Mouse (Mus musculus) embryonic facial prominence, embryonic 10.5 days (tissue): ENCODE measurements around the gene Coasy. TPM values are rescaled to one million over a fixed set of nuclear protein-coding genes. Genes with fewer than 3 reads are reported as not detected.

Source experiments
- DNase-seq: peaks from one replicate; pipeline ENCODE4 v3.0.0-alpha.2; 2017; ENCODE audit warnings: low spot score
- H3K27ac ChIP-seq: fragments of 300-500 bp; sonication (generic); replicated peaks from 2 replicates; pipeline ENCODE4 v1.5.1; 2016; ENCODE audit warnings: mild to moderate bottlenecking
- H3K27me3 ChIP-seq: fragments of 300-500 bp; sonication (generic); replicated peaks from 2 replicates; pipeline ENCODE4 v1.6.1; 2016; ENCODE audit warnings: low read depth, mild to moderate bottlenecking; ENCODE audit not compliant: poor library complexity, severe bottlenecking
- H3K36me3 ChIP-seq: fragments of 300-500 bp; sonication (generic); replicated peaks from 2 replicates; pipeline ENCODE4 v1.6.1; 2016; ENCODE audit warnings: mild to moderate bottlenecking, moderate library complexity
- H3K4me1 ChIP-seq: fragments of 300-500 bp; sonication (generic); 2 replicates; pipeline ENCODE4 v1.6.1; 2016
- H3K4me3 ChIP-seq: fragments of 300-500 bp; sonication (generic); 2 replicates; pipeline ENCODE4 v1.5.1; 2016; ENCODE audit warnings: mild to moderate bottlenecking, moderate library complexity
- H3K9me3 ChIP-seq: fragments of 300-500 bp; sonication (generic); 2 replicates; pipeline ENCODE4 v1.6.1; 2016; ENCODE audit warnings: mild to moderate bottlenecking
- WGBS: fragments of 180-500 bp; shearing (Covaris S2); methylation state at CpG from one replicate; pipeline ENCODE4 v1.1.7; 2016; 5-methylcytosine and 5-hydroxymethylcytosine counted together
- polyA plus RNA-seq: library from polyadenylated mRNA; unstranded; fragments of >200 nt; fragmentation: Nextera tagmentation; extraction: Ambion mirVana; gene quantifications from 2 replicates; pipeline ENCODE4 v1.2.1, GENCODE M21; 2016

Gene Coasy
- polyA plus RNA-seq, 1 experiment from 2014 or later: 48.7 TPM

DNA sequence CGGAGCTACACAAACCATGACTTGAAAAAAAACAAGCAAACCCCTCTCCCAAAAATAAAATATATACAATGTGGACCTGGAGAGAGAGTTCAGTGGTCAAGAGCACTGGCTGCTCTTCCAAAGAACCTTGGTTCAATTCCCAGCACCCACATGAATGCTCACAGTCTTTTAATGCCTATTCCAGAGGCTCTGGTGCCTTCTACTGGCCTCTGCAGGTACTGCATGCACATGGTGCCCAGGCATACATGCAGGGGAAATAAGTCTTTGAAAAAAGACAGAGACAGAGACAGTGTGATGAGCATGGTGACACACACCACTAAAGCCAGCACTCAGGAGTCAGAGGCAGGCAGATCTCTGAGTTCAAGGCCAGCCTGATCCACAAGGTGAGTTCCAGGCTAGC lies 28.4 kb upstream of the Coasy start:
- Histone ChIP-seq H3K9me3 (no peaks in the 10 kb centered on the region), H3K36me3 (peaks cover 84% of the 10 kb centered on the region), H3K4me1 (peaks cover 6% of the 10 kb centered on the region), H3K4me3 (no peak overlapping the region), H3K27me3 (no peaks in the 10 kb centered on the region), H3K27ac (no peak overlapping the region)
- WGBS: 91% methylated on average over 1 of the region's 1 CpGs
- no peak for DNase-seq

DNA sequence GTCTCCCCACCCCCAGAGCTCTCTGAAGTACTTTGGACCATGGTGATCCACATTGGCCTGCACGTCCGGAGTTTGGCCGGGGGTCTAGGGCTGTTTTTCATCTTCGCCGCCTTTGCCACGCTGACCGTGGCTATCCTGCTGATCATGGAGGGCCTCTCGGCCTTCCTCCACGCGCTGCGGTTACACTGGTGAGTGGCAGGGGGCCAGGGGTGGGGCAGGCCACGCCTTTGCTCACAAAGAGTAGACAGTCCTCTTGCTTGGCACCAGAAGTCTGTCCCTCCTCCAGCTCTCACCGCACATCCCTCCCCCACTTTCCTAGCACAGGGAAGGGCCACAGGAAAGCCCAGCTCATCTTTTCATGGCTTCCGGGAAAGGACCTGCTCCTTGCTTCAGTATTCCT lies 26.9 kb upstream of the Coasy start:
- Histone ChIP-seq H3K4me3 (no peak overlapping the region), H3K36me3 (peaks cover 85% of the 10 kb centered on the region), H3K4me1 (peaks cover 14% of the 10 kb centered on the region), H3K9me3 (no peaks in the 10 kb centered on the region), H3K27me3 (no peaks in the 10 kb centered on the region), H3K27ac (no peak overlapping the region)
- no peak for DNase-seq
- 89% methylated on average over 14 of the region's 14 CpGs for WGBS

DNA sequence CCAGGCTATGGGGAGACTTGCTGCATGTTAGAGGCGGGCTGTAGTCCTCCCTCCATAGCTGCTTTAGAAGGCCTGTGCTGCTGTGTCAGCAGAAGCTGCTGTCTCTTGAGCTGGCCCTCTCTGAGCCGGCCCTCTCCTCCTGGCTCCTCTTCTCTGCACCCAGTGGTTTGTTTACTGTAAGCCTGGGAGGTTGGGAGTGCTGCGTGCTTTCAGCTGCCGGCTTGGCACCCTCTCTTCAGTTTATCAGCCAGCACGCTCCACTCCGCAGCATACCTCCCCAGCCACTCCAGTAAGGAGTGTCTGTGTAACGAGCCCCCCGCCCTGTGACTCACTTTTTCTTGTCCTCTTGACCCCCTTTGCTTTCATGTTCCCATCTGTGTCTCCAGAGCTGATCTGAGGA lies 25.5 kb upstream of the Coasy start:
- Histone ChIP-seq H3K4me1 (peaks cover 18% of the 10 kb centered on the region), H3K27ac (no peak overlapping the region; the same call in 1 of the 2 replicates), H3K27me3 (no peaks in the 10 kb centered on the region), H3K9me3 (no peaks in the 10 kb centered on the region), H3K4me3 (no peak overlapping the region), H3K36me3 (peaks cover 82% of the 10 kb centered on the region)
- 57% methylated on average over 8 of the region's 8 CpGs for WGBS
- DNase-seq: no peak

DNA sequence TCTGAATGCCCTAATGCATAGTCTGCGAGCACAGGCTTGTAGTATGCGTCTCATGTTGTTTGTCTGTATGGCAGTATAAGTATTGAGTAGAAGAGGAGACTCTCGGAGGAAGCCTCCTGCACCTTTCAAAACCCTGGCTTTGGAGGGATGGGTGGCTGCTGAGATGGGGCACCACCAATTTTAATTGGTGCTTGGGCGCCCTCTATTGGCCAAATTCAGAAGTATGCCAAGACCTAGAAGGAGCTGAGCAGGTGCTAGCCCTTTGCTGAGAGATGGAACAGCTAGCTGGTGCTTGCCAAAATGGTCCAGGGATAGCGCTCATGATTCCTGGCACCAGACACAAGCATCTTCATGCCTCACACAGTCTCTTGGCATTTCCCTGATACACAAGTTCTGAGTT lies 24.5 kb upstream of the Coasy start:
- 28% methylated on average over 5 of the region's 5 CpGs for WGBS
- peaks cover 86% of the 10 kb centered on the region for H3K36me3 ChIP-seq
- peaks cover 27% of the 10 kb centered on the region for H3K4me1 ChIP-seq
- no peaks in the 10 kb centered on the region for H3K9me3 ChIP-seq
- H3K27ac ChIP-seq: no peak overlapping the region
- no peak overlapping the region for H3K4me3 ChIP-seq
- no peaks in the 10 kb centered on the region for H3K27me3 ChIP-seq
- peak; percentile 79 for DNase-seq

DNA sequence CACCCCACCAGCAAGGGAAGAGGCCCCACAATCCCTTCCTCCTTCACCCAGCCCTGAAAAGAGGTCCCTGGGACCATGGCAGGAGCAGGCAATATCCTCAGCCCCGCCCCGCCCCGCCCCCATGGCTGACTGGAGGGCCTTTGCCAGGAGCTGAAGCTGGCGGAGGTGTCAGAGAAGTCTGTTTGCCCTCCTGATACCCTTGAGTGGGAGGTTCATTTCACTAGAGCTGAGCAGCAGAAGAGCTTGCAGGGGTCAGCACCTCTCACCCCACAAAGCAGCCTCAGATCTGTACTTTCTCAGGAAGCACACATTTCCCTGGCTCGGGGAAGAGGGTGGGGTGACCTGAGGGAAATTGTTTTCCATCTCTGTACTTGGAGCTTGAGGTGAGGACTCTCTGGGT lies 23.6 kb upstream of the Coasy start:
- no peaks in the 10 kb centered on the region for H3K9me3 ChIP-seq
- no peak overlapping the region for H3K27ac ChIP-seq
- peaks cover 85% of the 10 kb centered on the region for H3K36me3 ChIP-seq
- no peak for DNase-seq
- peaks cover 36% of the 10 kb centered on the region for H3K4me1 ChIP-seq
- WGBS: 74% methylated on average over 5 of the region's 5 CpGs
- H3K4me3 ChIP-seq: no peak overlapping the region
- H3K27me3 ChIP-seq: no peaks in the 10 kb centered on the region

DNA sequence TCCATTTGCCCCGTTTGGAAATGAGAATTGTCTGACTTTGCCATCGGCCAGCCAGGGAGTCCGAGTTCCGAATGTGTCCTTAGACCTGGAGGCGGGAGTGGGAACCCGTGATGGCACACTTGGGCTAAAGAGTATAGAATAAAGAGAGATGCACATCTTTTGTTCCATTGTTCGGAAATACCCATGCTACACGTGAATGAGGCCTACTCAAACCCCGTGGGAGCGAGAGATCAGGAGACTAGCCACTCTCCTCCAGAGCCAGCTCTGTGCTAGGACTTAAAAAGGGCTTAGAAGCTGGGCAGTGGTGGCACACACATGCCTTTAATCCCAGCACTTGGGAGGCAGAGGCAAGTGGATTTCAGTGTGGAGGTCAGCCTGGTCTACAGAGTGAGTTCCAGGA lies 22.9 kb upstream of the Coasy start:
- 85% methylated on average over 10 of the region's 10 CpGs for WGBS
- no peaks in the 10 kb centered on the region for H3K9me3 ChIP-seq
- peaks cover 43% of the 10 kb centered on the region for H3K4me1 ChIP-seq
- H3K27ac ChIP-seq: peak overlapping the region; percentile 51; the same call in 1 of the 2 replicates
- no peak for DNase-seq
- H3K4me3 ChIP-seq: no peak overlapping the region
- no peaks in the 10 kb centered on the region for H3K27me3 ChIP-seq
- H3K36me3 ChIP-seq: peaks cover 78% of the 10 kb centered on the region

DNA sequence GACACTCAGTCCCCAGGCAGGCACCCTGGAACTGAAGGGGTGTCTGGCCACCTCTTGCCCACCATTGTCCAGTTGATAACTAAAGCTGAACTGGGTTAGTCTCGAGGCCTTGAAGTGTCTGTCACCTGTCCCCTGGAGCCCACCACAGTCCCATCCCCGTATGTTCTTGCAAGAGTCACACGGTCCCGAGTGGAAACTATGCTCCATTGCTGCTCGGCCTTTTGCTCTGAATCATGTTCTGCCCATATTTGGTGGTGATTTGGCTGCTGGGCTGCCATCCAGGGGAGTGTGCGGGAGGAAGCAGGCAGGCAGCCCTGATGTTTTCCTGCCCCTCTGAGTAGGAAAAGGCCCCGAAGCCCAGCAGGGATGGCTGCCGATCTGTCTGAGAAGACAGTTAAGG lies 22.2 kb upstream of the Coasy start:
- 0 out of 2 replicates have a peak overlapping the region, but pooled peaks have one; percentile 3 for H3K4me3 ChIP-seq
- H3K9me3 ChIP-seq: no peaks in the 10 kb centered on the region
- no peaks in the 10 kb centered on the region for H3K27me3 ChIP-seq
- 78% methylated on average over 8 of the region's 8 CpGs for WGBS
- no peak for DNase-seq
- H3K4me1 ChIP-seq: peaks cover 43% of the 10 kb centered on the region
- H3K36me3 ChIP-seq: peaks cover 75% of the 10 kb centered on the region
- peak overlapping the region; percentile 51 for H3K27ac ChIP-seq

DNA sequence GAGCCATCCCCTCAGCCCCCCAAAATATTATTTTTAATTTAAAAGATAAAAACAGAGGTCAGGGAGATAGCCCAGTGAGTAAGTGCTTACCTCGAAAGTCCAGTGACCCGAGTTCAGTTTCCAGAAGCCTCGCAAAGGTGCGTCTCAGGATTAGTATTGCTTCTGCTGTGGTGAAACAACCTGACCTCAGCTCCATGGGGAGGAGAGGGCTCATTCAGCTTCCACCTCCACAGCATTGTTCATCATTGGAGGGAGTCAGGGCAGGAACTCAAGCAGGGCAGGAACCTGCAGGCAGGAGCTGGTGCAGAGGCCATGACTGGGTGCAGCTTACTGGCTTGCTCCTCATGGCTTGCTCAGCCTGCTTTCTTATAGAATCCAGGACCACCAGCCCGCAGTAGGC lies 21.3 kb upstream of the Coasy start:
- H3K9me3 ChIP-seq: no peaks in the 10 kb centered on the region
- 84% methylated on average over 5 of the region's 5 CpGs for whole genome bisulfite sequencing
- H3K4me1 ChIP-seq: peaks cover 43% of the 10 kb centered on the region
- peaks cover 65% of the 10 kb centered on the region for H3K36me3 ChIP-seq
- no peak overlapping the region for H3K4me3 ChIP-seq
- DNase-seq: no peak
- H3K27me3 ChIP-seq: no peaks in the 10 kb centered on the region
- no peak overlapping the region; the same call in 1 of the 2 replicates for H3K27ac ChIP-seq

DNA sequence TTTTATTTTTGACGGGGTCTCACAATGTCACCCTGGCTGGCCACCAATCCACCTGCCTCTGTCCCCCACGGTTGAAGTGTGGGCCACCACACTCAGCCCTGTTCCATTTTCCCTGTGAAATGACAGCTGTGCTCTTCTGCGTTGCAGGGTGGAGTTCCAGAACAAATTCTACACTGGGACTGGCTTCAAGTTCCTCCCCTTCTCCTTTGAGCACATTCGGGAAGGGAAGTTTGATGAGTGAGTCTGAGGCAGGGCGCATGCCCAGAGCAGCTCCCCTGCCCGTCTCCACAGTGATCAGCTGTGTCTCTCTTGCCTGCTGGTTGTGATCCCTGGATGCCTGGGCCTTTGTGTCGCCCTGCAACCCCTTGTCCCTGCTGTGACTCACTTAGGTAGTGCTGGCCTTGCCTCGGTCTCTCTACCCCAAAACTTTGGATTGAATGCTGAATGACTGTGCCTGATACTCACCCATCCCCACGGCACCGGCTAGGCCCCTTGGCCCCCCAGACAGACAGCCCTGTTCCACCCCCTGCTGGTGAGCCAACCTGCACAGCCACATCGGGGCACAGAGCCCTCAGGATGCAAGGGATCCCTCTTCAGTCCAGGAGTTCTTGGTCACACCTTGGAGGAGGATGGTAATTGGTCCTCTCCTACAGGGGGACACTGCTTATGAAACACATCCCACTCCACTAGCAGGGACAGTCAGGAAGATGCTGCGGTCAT lies 20.0 kb upstream of the Coasy start:
- 76% methylated on average over 12 of the region's 12 CpGs for WGBS
- peaks cover 51% of the 10 kb centered on the region for H3K4me1 ChIP-seq
- H3K4me3 ChIP-seq: no peak overlapping the region
- H3K36me3 ChIP-seq: peaks cover 53% of the 10 kb centered on the region
- H3K27me3 ChIP-seq: no peaks in the 10 kb centered on the region
- peak overlapping the region; percentile 77; the same call in 1 of the 2 replicates for H3K27ac ChIP-seq
- no peak for DNase-seq
- no peaks in the 10 kb centered on the region for H3K9me3 ChIP-seq

DNA sequence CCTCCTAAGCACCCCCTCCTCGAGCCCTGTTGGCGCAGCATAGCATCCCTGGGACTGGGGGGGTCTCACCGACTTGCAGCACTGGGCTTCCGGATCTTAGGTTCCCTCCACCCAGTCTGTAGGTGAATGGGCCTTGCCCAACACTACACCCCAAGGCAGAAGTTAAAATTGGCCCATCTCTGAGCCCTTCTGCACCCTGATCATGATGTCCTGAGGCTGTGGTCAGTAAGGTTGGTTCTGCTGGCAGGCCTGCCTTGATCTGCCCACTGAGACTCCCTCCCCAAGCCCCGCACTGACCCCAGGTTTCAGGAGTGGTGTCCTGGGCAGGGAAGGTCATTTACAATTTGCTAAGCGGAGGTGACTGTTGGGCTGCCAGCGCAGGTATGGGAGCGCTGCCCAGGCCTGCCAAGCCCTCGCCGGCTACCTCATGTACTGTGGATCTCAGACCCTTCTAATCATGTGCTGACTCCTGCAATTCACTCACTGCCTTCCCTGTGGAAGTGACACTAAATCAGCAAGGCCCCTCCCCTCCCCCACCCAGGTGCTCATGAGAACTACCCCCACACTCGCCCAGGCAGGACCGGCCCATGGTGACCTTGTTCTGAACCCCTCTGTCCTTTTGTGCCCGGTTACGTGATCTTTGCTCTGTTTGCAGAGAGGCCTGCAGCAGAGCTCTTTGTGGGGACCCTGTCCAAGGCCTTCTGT lies 19.2 kb upstream of the Coasy start:
- H3K9me3 ChIP-seq: no peaks in the 10 kb centered on the region
- peaks cover 49% of the 10 kb centered on the region for H3K36me3 ChIP-seq
- H3K27me3 ChIP-seq: peaks cover 6% of the 10 kb centered on the region
- WGBS: 76% methylated on average over 14 of the region's 14 CpGs
- DNase-seq: peak; percentile 36
- peak overlapping the region; percentile 77 for H3K27ac ChIP-seq
- H3K4me3 ChIP-seq: peak overlapping the region; percentile 16
- peaks cover 51% of the 10 kb centered on the region for H3K4me1 ChIP-seq

DNA sequence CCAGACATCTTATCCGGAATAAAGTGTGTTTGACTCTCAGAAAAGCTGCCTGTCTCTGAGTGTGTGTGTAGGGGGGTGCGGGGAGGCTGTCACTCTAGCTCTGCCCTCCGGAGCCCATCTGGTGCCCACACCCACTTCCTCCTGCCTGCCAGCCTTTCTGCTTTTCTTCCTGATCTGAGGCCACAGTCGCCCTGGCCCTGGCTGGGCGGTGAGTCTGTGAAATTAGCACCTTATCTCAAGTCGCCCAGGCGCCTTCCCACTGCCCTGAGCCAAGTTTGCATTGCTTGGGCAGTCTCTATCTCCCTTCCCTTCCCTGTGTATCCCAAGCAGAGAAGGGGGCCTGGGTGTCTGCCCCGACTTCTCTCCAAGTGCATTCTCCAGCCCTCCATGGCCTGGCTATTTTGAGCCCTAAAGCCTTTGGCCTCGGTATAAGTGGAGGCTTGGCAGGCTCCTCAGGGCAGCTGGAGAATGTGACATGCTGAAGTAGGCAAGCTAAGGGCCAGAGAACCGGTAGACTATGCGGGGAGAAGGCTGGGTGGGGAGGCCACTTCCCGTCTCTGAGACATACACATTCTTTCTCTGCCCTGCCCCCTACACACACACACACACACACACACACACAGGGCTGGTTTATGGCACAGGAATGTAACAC lies 18.6 kb upstream of the Coasy start:
- Histone ChIP-seq H3K4me3 (peak overlapping the region; percentile 16), H3K36me3 (peaks cover 46% of the 10 kb centered on the region)
- DNase-seq: peak; percentile 44

DNA sequence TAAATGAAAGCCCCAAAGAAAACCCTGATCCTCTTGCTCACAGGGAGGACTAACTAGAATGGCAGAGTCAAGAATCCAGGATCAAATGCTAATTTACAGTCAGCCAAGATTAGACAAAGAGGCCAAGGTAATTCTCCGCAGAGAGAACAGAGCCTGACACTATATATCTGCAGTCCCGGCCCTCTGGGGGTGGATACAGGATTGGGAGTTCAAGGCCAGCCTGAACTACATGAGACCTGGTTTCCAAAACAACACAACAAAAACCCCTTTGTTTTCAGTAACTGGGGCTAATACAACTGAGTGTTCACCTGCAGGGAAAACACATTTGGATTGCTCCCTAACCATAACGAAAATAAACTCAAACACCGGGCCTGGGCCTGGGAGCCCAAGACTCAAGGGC lies 17.9 kb upstream of the Coasy start:
- DNase-seq: no peak
- H3K4me1 ChIP-seq: peaks cover 44% of the 10 kb centered on the region
- WGBS: 79% methylated on average over 4 of the region's 4 CpGs
- H3K9me3 ChIP-seq: no peaks in the 10 kb centered on the region
- peaks cover 19% of the 10 kb centered on the region for H3K27me3 ChIP-seq
- no peak overlapping the region for H3K4me3 ChIP-seq
- peak overlapping the region; percentile 77 for H3K27ac ChIP-seq
- H3K36me3 ChIP-seq: peaks cover 39% of the 10 kb centered on the region

More for the DNA sequence above, 18.6 kb upstream of the Coasy start:
- H3K27me3 ChIP-seq: peaks cover 13% of the 10 kb centered on the region
- 58% methylated on average over 12 of the region's 12 CpGs for WGBS
- H3K27ac ChIP-seq: peak overlapping the region; percentile 77
- H3K9me3 ChIP-seq: no peaks in the 10 kb centered on the region
- H3K4me1 ChIP-seq: peaks cover 47% of the 10 kb centered on the region
